In genomic region chr8:126737032-126737431, GRCm38 (mm10) we compare ENCODE assay signal across 9 mouse cellular contexts.
DNase-seq lines count a peak whose midpoint lies in the region; ATAC-seq and TF ChIP-seq lines count a peak whose summit lies in the region.
"Had no signal": no experiment of that assay in that cellular context is flagged by ENCODE, and none has a peak within 500 bp of the region (broad histone marks: within the 10 kb centered on the region; RNA-seq: fewer than 3 reads in every experiment).

No protein-coding gene starts in this region.

- no peaks in the 10 kb centered on the region for H3K27me3 ChIP-seq in hindbrain, embryonic 15.5 days
- H3K27me3 ChIP-seq in hindbrain, embryonic 10.5 days (ENCODE audit: insufficient read depth, poor library complexity, severe bottlenecking) = no peaks in the 10 kb centered on the region
- no peaks in the 10 kb centered on the region for H3K27me3 ChIP-seq in testis, adult 2 months (ENCODE audit: control insufficient read depth, insufficient read depth, low read length)
- no peaks in the 10 kb centered on the region for H3K27me3 ChIP-seq in liver, embryonic 11.5 days (replicated peaks; ENCODE audit: control insufficient read depth, insufficient read depth, low read length)

- no peaks in the 10 kb centered on the region for H3K36me3 ChIP-seq in hindbrain, embryonic 15.5 days
- no peaks in the 10 kb centered on the region for H3K36me3 ChIP-seq in hindbrain, embryonic 10.5 days
- H3K36me3 ChIP-seq in testis, adult 2 months (ENCODE audit: control insufficient read depth, insufficient read depth, low read length) = no peaks in the 10 kb centered on the region
- H3K36me3 ChIP-seq in liver, embryonic 11.5 days (ENCODE audit: control insufficient read depth, insufficient read depth, low read length) = no peaks in the 10 kb centered on the region

- DNase-seq in hindbrain, embryonic 10.5 days (ENCODE audit: low spot score) = no peak
- DNase-seq in testis, postnatal 14 days (ENCODE audit: low spot score) = no peak
- no peak for DNase-seq in liver, embryonic 11.5 days (ENCODE audit: low spot score)
- no peak for DNase-seq in T-cell, adult 2 months (ENCODE audit: low spot score)
- DNase-seq: cerebellum, adult 2 months had no signal

- peaks cover 39% of the 10 kb centered on the region for H3K4me1 ChIP-seq in hindbrain, embryonic 15.5 days (replicated peaks)
- H3K4me1 ChIP-seq in hindbrain, embryonic 10.5 days (replicated peaks) = peaks cover 57% of the 10 kb centered on the region
- H3K4me1 ChIP-seq in testis, adult 2 months (ENCODE audit: control insufficient read depth, insufficient read depth, low read length) = peaks cover 10% of the 10 kb centered on the region
- H3K4me1 ChIP-seq in liver, embryonic 11.5 days (replicated peaks; ENCODE audit: control insufficient read depth, insufficient read depth, low read length) = peaks cover 17% of the 10 kb centered on the region

- no peak overlapping the region for H3K9ac ChIP-seq in hindbrain, embryonic 15.5 days
- no peak overlapping the region for H3K9ac ChIP-seq in liver, embryonic 11.5 days (ENCODE audit: low read depth, low read length)

- no peak for TF ChIP-seq POLR2A in testis, adult 2 months (IDR thresholded peaks at IDR 0.05; ENCODE audit: control insufficient read depth, low read depth, low read length)

- H3K4me2 ChIP-seq in hindbrain, embryonic 15.5 days = no peak overlapping the region
- no peak overlapping the region for H3K4me2 ChIP-seq in liver, embryonic 11.5 days

- H3K9me3 ChIP-seq in hindbrain, embryonic 15.5 days = no peaks in the 10 kb centered on the region
- H3K9me3 ChIP-seq in hindbrain, embryonic 10.5 days = no peaks in the 10 kb centered on the region
- no peaks in the 10 kb centered on the region for H3K9me3 ChIP-seq in liver, embryonic 11.5 days (ENCODE audit: control insufficient read depth, low read length)

- WGBS in hindbrain, embryonic 15.5 days = 46% methylated on average over 5 of the region's 5 CpGs
- 73% methylated on average over 5 of the region's 5 CpGs for WGBS in hindbrain, embryonic 10.5 days
- 51% methylated on average over 5 of the region's 5 CpGs for WGBS in liver, embryonic 11.5 days

- H3K4me3 ChIP-seq in hindbrain, embryonic 15.5 days = no peak overlapping the region
- no peak overlapping the region for H3K4me3 ChIP-seq in hindbrain, embryonic 10.5 days
- H3K4me3 ChIP-seq in testis, adult 2 months (ENCODE audit: control insufficient read depth, low read depth, low read length) = no peak overlapping the region
- no peak overlapping the region for H3K4me3 ChIP-seq in liver, embryonic 11.5 days (ENCODE audit: low read depth, low read length)

- ATAC-seq in hindbrain, embryonic 15.5 days (ENCODE audit: low FRiP score, low read depth) = no peak
- 0 out of 2 replicates have a peak, but pooled peaks have one; percentile 3 for ATAC-seq in liver, embryonic 11.5 days (replicated peaks; ENCODE audit: low FRiP score)
- no peak for ATAC-seq in megakaryocyte progenitor cell, adult 5-6 weeks (replicated peaks; ENCODE audit: poor library complexity)

- TF ChIP-seq CTCF in testis, adult 2 months (IDR thresholded peaks at IDR 0.05; ENCODE audit: control insufficient read depth, insufficient read depth, insufficient replicate concordance, low read depth, low read length) = no peak

- H3K27ac ChIP-seq in hindbrain, embryonic 15.5 days (replicated peaks) = peak overlapping the region; percentile 78
- no peak overlapping the region for H3K27ac ChIP-seq in hindbrain, embryonic 10.5 days
- peak overlapping the region; percentile 50; the same call in 1 of the 2 replicates for H3K27ac ChIP-seq in testis, adult 2 months (ENCODE audit: control insufficient read depth, insufficient read depth, low read depth, low read length)
- peak overlapping the region; percentile 86; the same call in 1 of the 2 replicates for H3K27ac ChIP-seq in liver, embryonic 11.5 days (ENCODE audit: low read depth, low read length)
- H3K27ac ChIP-seq: macrophage had no signal
